Mouse (Mus musculus) limb, embryonic 10.5 days (tissue): ENCODE data around the gene Aanat. TPM values are rescaled to one million over a fixed set of nuclear protein-coding genes. Genes with fewer than 3 reads are reported as not detected.

ENCODE experiments used
- DNase-seq: peaks from one replicate; pipeline ENCODE4 v3.0.0-alpha.2; 2017; ENCODE audit warnings: low spot score
- H3K27ac ChIP-seq: fragments of 300-500 bp; sonication (generic); 2 replicates; pipeline ENCODE4 v1.5.1; 2016; ENCODE audit warnings: mild to moderate bottlenecking
- H3K27me3 ChIP-seq: fragments of 300-500 bp; sonication (generic); 2 replicates; pipeline ENCODE4 v1.6.1; 2016; ENCODE audit warnings: low read depth, mild to moderate bottlenecking; ENCODE audit not compliant: poor library complexity, severe bottlenecking
- H3K36me3 ChIP-seq: fragments of 300-500 bp; sonication (generic); 2 replicates; pipeline ENCODE4 v1.6.1; 2016; ENCODE audit warnings: mild to moderate bottlenecking, moderate library complexity
- H3K4me1 ChIP-seq: fragments of 300-500 bp; sonication (generic); 2 replicates; pipeline ENCODE4 v1.6.1; 2016
- H3K4me3 ChIP-seq: fragments of 300-500 bp; sonication (generic); 2 replicates; pipeline ENCODE4 v1.5.1; 2016; ENCODE audit warnings: mild to moderate bottlenecking, moderate library complexity
- H3K9me3 ChIP-seq: fragments of 300-500 bp; sonication (generic); replicated peaks from 2 replicates; pipeline ENCODE4 v1.6.1; 2016; ENCODE audit warnings: mild to moderate bottlenecking
- WGBS: fragments of 180-500 bp; shearing (Covaris S2); methylation state at CpG from one replicate; pipeline ENCODE4 v1.1.7; 2016; 5-methylcytosine and 5-hydroxymethylcytosine counted together
- polyA plus RNA-seq: library from polyadenylated mRNA; unstranded; fragments of >200 nt; fragmentation: Nextera tagmentation; extraction: Ambion mirVana; gene quantifications from 2 replicates; pipeline ENCODE4 v1.2.1, GENCODE M21; 2016

The Aanat gene
- polyA plus RNA-seq = not detected in 2 replicates

GRCm38 (mm10) chr11:116586310-116586709 lies at the start of gene Aanat:
Gene Aanat, plus strand, starts transcription at chr11:116586432.
- 0 out of 2 replicates have a peak within 1 kb of the TSS, but pooled peaks have one; percentile 3 for H3K27ac ChIP-seq
- peaks cover 28% of the 10 kb centered on the region for H3K4me1 ChIP-seq
- no peak for DNase-seq
- no peaks in the 10 kb centered on the region for H3K36me3 ChIP-seq
- peak within 1 kb of the TSS; percentile 38 for H3K4me3 ChIP-seq
- H3K27me3 ChIP-seq = peaks cover 22% of the 10 kb centered on the region
- H3K9me3 ChIP-seq = no peaks in the 10 kb centered on the region
- 73% methylated on average over 5 of the region's 5 CpGs for WGBS

DNA sequence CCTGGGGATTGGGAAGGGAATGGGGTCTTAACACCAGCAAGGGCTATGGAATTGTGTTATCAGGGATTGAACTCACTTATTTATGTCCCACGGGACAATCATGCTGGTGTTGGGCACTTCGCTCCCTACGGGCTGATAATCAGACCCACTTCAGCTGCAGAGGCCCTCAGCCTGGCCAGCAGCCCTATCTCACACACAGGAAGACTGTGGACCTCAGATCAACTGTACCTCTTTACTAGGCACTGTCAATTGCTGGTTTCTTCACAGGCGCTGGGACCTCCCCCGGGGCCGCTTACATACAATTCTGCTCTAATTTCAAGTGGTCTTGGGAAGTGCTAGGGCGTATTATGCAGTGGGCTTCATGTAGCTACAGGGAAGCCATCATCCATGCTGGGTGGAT lies 49.5 kb upstream of the Aanat start:
- H3K36me3 ChIP-seq = peaks cover 46% of the 10 kb centered on the region
- DNase-seq = no peak
- H3K4me1 ChIP-seq = peaks cover 41% of the 10 kb centered on the region
- peaks cover 46% of the 10 kb centered on the region for H3K27me3 ChIP-seq
- WGBS = 88% methylated on average over 7 of the region's 7 CpGs
- no peak overlapping the region for H3K27ac ChIP-seq
- no peak overlapping the region for H3K4me3 ChIP-seq
- H3K9me3 ChIP-seq = no peaks in the 10 kb centered on the region

DNA sequence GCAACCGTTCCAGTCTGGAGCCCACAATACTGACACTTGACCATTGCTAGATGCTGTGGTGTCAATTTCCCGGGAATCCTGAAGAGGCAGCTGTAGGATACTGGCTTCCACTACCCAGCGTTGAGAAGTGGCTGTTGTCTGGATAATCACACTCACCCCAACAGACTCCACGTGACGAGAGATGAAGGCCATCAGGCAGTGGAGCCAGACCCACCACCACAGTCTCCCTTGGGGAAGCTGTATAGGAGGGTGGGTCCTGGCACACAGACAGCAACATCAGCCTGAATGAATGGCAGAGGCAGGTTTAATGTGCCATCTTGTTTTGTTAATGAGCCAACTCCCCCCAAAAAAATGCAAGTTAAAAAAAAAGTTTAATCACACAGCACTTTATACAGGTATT lies 48.8 kb upstream of the Aanat start:
- peaks cover 53% of the 10 kb centered on the region for H3K36me3 ChIP-seq
- no peak for DNase-seq
- H3K27ac ChIP-seq = no peak overlapping the region
- WGBS = 81% methylated on average over 5 of the region's 5 CpGs
- no peak overlapping the region for H3K4me3 ChIP-seq
- peaks cover 39% of the 10 kb centered on the region for H3K27me3 ChIP-seq
- no peaks in the 10 kb centered on the region for H3K9me3 ChIP-seq
- H3K4me1 ChIP-seq = peaks cover 34% of the 10 kb centered on the region

- no peak overlapping the region for H3K27ac ChIP-seq
- H3K9me3 ChIP-seq = no peaks in the 10 kb centered on the region
- H3K4me3 ChIP-seq = no peak overlapping the region
- 82% methylated on average over 12 of the region's 12 CpGs for WGBS
- peaks cover 25% of the 10 kb centered on the region for H3K4me1 ChIP-seq
- DNase-seq = no peak
- H3K36me3 ChIP-seq = peaks cover 62% of the 10 kb centered on the region
- H3K27me3 ChIP-seq = peaks cover 30% of the 10 kb centered on the region
Measured at GRCm38 (mm10) chr11:116538142-116538735, 48.0 kb upstream of the Aanat start.

DNA sequence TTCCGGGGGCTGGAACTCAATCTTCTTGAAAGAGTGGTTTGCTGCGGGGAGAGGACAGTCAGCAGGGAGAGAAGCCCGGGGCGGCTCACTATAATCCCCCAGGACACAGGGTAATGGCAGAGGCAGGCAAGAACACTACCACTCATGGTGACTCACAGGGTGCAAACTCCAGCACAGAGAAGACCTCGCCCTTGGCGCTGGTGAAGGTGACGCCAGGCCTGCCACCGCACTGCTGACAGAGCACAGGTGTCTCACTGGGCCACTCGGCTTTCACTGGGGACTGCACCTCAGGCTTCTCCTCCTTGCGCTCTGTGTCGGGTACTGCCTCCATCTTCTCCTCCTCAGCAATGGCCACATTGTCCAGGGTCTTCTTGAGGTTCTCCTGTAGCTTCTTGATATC lies 45.0 kb upstream of the Aanat start:
- Histone ChIP-seq H3K4me1 (peaks cover 11% of the 10 kb centered on the region; the same call in 1 of the 2 replicates), H3K27ac (no peak overlapping the region), H3K4me3 (no peak overlapping the region), H3K9me3 (no peaks in the 10 kb centered on the region), H3K27me3 (0 out of 2 replicates have a peak, but pooled peaks cover under 1% of the 10 kb centered on the region), H3K36me3 (peaks cover 91% of the 10 kb centered on the region)
- DNase-seq = no peak
- 92% methylated on average over 11 of the region's 11 CpGs for WGBS

DNA sequence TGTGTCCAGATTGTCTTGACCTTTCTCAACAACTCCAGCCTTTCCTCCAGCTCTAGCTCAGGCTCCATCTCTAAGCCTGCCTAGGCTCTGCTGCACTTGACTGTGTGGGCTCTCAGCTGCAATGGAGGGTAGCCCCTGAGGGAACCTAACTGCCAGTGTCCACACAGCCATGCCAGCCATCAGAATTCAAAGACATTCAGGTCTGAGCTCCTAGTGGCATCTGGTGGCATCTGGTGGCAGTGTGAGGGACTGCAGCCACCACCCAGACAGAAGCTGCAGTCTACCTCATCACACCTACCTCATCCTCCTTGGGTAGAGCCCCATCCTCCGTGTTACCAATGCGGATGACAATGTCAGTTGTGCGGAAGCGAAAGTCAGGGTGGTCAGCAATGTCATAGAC lies 43.1 kb upstream of the Aanat start:
- Histone ChIP-seq H3K36me3 (peaks cover 100% of the 10 kb centered on the region), H3K27ac (no peak overlapping the region), H3K4me3 (no peak overlapping the region), H3K27me3 (no peaks in the 10 kb centered on the region), H3K4me1 (peaks cover 10% of the 10 kb centered on the region; the same call in 1 of the 2 replicates), H3K9me3 (no peaks in the 10 kb centered on the region)
- no peak for DNase-seq
- WGBS = 84% methylated on average over 4 of the region's 4 CpGs

DNA sequence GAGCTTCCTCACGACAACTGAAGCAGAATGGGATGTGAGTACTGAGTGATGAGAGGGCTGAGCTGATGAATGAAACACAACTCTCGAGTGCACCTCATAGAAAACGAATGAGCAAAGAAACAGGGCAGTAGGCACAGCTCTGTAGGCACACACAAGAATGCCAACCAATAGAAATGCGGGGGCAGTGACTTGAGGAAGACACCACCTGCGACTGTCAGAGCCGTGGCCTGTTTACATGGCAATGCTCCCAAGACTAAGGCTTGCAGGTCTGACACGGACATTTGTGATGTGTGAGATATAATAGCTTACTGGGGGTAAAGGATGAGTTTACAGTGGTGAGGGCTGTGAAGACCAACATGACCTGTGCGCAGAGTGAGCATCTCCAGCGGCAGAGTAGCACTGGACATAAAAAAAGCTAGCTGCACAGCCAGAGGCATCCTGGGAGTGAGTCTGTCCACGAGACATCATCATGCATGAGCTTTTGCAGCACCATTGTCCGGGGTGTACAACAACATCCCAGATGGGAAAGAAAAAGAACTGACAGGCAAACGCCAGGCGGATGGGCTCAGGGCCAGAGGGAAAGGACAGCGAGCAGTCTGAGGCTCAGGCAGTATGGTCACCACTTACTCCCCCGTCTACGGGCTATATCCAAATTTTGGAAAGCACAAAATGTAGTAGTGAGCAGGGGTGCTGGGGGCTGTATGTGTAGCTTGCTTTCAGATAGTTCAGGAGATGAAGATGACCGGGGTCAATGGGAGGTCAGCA lies 38.8 kb upstream of the Aanat start:
- 93% methylated on average over 17 of the region's 17 CpGs for WGBS
- H3K27ac ChIP-seq = 0 out of 2 replicates have a peak overlapping the region, but pooled peaks have one; percentile 0
- peaks cover 64% of the 10 kb centered on the region for H3K36me3 ChIP-seq

GRCm38 (mm10) chr11:116548780-116549179 lies 37.5 kb upstream of the Aanat start:
- no peaks in the 10 kb centered on the region for H3K27me3 ChIP-seq
- H3K4me1 ChIP-seq = peaks cover 25% of the 10 kb centered on the region
- no peak overlapping the region for H3K4me3 ChIP-seq
- 98% methylated on average over 9 of the region's 9 CpGs for WGBS
- DNase-seq = no peak
- H3K9me3 ChIP-seq = no peaks in the 10 kb centered on the region
- no peak overlapping the region for H3K27ac ChIP-seq
- H3K36me3 ChIP-seq = peaks cover 63% of the 10 kb centered on the region

More for the DNA sequence above, 38.8 kb upstream of the Aanat start:
- Histone ChIP-seq H3K4me3 (no peak overlapping the region), H3K4me1 (peaks cover 23% of the 10 kb centered on the region), H3K27me3 (no peaks in the 10 kb centered on the region), H3K9me3 (no peaks in the 10 kb centered on the region)
- DNase-seq = no peak

DNA sequence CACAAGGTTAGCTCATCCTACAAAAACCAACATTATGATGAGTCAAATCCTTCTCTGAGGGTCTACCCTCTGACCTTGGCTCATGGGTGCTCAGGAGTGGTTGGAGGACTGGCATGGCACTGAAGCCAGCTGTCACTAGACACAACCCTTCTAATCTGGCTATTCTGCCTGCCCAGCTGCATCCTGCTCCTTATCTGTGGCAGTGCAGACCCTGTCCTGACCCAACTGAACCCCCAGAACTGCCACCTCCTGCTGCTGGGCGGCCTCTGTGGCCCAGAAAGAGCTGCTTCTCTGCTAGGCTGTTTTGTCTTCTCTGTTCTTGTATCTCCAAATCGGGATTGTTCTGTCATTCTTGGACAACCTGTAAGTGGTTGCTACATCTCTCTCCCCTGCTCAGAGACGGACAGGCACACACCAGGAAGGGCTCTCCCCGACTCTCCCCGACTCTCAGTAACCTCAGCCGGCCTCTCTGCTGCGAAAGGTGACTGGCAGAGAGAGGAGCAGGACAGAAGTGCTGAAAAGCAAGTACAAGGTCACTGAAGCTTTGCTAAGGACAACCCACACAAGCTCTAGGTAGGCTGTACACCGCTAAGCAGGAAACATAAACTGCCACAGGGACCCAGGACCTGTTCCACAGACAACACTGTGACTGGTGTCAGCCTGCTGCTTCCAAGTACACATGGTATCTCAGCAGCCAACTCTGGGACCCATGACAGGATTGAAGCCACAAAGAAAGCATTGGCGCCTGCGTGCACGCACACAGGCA lies 36.8 kb upstream of the Aanat start:
- H3K27ac ChIP-seq = 0 out of 2 replicates have a peak overlapping the region, but pooled peaks have one; percentile 16
- H3K27me3 ChIP-seq = no peaks in the 10 kb centered on the region
- peaks cover 30% of the 10 kb centered on the region for H3K4me1 ChIP-seq
- peaks cover 56% of the 10 kb centered on the region for H3K36me3 ChIP-seq
- 91% methylated on average over 11 of the region's 11 CpGs for WGBS
- H3K4me3 ChIP-seq = no peak overlapping the region
- no peaks in the 10 kb centered on the region for H3K9me3 ChIP-seq
- no peak for DNase-seq

DNA sequence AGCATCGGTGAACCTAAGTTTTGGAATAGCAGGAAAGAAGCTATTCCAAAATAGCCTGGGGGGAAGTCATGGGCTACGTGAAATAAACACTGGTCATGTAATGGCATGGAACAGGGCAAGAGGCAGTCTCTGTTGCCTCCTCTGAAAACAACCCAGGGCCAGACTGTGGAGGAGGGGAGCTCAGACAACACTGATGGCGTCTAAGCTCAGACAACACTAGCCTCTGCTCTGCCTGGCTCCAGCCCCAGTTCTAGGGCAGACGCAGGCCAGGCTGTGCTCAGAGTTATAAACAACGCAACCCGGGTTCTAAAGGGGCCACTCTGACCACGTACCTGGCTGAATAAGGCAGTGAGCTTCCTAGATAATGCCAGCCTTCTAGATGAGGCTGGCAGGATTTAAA lies 35.5 kb upstream of the Aanat start:
- no peak for DNase-seq
- WGBS = 64% methylated on average over 7 of the region's 7 CpGs
- Histone ChIP-seq H3K27ac (peak overlapping the region; percentile 32; the same call in 1 of the 2 replicates), H3K4me3 (no peak overlapping the region), H3K36me3 (peaks cover 43% of the 10 kb centered on the region), H3K9me3 (no peaks in the 10 kb centered on the region), H3K4me1 (peaks cover 38% of the 10 kb centered on the region), H3K27me3 (no peaks in the 10 kb centered on the region)

DNA sequence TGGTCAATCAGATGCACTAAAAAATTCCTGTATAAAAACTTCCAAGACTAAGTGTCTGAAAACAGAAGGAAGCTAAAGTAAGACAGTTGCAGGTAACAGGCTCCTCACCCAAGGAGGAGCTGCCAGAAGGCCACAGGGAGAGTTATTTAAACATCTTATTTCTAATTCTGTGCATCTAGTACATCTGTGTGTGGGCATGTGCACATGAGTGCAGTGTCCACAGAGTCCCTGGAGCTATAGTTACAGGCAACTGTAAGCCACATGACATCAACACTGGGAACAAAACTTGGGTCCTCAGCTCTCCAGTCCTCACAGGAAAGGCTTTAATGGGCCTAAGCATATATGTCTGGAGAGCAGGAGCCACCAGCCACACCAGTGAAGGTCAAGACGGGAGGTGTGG lies 34.0 kb upstream of the Aanat start:
- no peak overlapping the region for H3K4me3 ChIP-seq
- peaks cover 29% of the 10 kb centered on the region for H3K36me3 ChIP-seq
- WGBS = 54% methylated on average over 1 of the region's 1 CpGs
- no peak for DNase-seq
- H3K9me3 ChIP-seq = no peaks in the 10 kb centered on the region
- no peaks in the 10 kb centered on the region for H3K27me3 ChIP-seq
- H3K4me1 ChIP-seq = peaks cover 49% of the 10 kb centered on the region
- H3K27ac ChIP-seq = no peak overlapping the region

DNA sequence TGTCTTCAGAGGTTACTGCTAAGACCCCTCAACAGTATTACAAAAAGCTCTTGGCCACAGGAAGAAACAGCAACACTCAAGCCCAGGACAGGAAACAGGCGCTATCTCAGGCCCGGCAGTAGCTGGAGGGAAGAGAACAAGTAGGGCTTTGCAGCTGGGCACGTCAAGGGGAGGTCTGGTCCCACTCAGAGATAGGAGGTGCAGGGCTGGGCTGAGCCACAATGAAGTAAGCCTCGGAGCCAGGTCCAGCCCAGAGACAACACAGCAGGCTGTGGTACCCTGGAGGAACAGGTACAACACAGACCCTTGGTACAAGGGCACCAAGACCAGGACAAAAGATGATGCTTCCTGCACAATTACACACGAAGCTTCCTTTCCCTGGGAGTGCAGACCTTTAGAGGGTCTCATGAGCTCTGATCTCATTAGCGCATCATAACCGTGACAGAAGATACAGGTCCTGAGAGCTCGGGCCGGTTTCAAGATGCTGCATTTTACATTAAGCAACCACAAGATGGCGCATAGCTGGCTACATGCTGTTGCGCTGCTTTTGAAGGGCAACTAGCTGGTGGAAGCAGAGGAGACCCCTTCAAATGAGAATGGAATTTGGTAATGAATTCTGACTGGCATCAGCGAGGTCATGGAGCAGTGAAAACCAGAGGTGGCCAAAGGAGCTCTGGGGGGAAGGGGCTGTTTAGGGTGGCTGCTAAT lies 31.9 kb upstream of the Aanat start:
- H3K36me3 ChIP-seq = peaks cover 12% of the 10 kb centered on the region
- WGBS = 54% methylated on average over 12 of the region's 12 CpGs
- no peak overlapping the region for H3K27ac ChIP-seq
- DNase-seq = no peak
- no peaks in the 10 kb centered on the region for H3K27me3 ChIP-seq
- peaks cover 68% of the 10 kb centered on the region for H3K4me1 ChIP-seq
- no peak overlapping the region for H3K4me3 ChIP-seq
- H3K9me3 ChIP-seq = no peaks in the 10 kb centered on the region
